Mouse (Mus musculus): ENCODE results near the gene Bloc1s1. TPM values are rescaled to one million over a fixed set of nuclear protein-coding genes. Genes with fewer than 3 reads are reported as not detected.

Gene Bloc1s1
- polyA plus RNA-seq, 1 experiment from 2014 or later, result 77.8 TPM

DNA sequence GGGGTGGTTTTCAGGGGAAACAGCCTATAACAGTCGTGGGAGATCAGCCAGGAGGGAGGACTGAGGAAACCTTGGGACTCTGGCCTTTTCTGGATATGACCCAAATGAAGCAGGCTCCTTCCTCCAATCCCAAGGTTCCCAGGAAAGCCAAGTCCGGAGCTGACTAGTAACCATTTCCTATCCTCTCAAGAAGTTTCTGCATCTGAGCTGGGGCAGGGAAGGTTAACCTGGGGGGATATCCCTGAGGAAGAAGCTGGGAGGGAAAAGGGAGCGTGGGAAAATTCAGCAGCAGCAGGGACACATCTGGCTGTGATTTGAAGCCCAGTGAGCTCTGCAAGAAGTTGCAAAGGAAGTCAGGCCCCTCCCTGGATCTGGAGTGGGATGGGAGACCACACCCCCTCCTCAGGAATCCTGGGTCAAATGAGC is 3.1 kb downstream of the Bloc1s1 start:
- H3K79me2 ChIP-seq (ENCODE audit: inconsistent target), result no peaks in the 10 kb centered on the region
- H3K27ac ChIP-seq, result no peak overlapping the region
- no peak overlapping the region for H3K4me3 ChIP-seq (ENCODE audit: inconsistent target)
- 90% methylated on average over 3 of the region's 3 CpGs for WGBS (ENCODE audit: missing documents)
- peaks cover 23% of the 10 kb centered on the region for H3K36me3 ChIP-seq (ENCODE audit: inconsistent target)

DNA sequence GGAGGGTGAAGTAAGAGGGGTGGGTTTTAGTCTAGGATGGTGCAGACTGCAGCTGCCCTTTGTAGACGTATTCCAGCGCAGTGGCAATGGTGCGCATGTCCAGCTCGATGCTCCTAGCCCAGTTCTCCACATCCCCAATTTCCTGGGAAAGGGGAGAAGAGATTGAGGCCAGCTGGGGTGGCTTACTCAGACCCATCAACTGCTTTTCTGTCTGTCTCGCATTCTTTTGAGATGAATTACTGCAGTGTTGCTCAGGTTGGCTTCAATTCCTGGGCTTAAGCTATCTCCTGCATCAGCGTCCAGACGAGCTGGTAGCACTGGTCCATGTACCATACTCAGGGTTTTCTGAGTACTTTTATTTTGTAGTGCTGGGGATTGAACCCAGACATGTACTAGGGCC is 3.9 kb downstream of the Bloc1s1 start:
- Histone ChIP-seq H3K27ac (no peak overlapping the region), H3K79me2 (ENCODE audit: inconsistent target) (no peaks in the 10 kb centered on the region), H3K36me3 (ENCODE audit: inconsistent target) (peaks cover 29% of the 10 kb centered on the region), H3K4me3 (ENCODE audit: inconsistent target) (no peak overlapping the region)
- 94% methylated on average over 7 of the region's 7 CpGs for WGBS (ENCODE audit: missing documents)

DNA sequence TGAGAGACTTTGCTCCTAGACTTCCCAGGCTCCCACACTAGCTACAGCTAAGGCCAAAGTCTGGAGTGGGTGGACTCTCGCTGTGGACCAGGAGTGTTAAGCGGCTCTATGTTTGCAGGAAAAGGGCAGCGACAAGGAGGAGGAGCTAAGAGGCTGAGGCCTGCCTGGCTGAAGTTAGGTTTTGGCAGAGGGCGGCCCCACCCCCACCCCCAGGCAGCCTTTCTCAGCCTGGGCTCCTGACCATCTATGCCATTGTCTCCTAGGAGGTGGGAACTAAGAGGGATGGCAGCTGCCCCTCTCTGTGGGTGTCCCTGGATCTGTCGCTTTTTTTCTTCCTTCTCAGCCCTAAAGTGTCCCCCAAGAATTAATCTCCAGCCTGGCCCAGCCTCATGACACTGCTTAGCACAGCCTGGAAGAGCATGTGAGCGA is 4.6 kb downstream of the Bloc1s1 start:
- H3K4me3 ChIP-seq (ENCODE audit: inconsistent target), result no peak overlapping the region
- no peak overlapping the region for H3K27ac ChIP-seq
- WGBS (ENCODE audit: missing documents), result 83% methylated on average over 6 of the region's 6 CpGs
- H3K79me2 ChIP-seq (ENCODE audit: inconsistent target), result peaks cover 4% of the 10 kb centered on the region; the same call in 1 of the 2 replicates
- peaks cover 37% of the 10 kb centered on the region for H3K36me3 ChIP-seq (ENCODE audit: inconsistent target)

DNA sequence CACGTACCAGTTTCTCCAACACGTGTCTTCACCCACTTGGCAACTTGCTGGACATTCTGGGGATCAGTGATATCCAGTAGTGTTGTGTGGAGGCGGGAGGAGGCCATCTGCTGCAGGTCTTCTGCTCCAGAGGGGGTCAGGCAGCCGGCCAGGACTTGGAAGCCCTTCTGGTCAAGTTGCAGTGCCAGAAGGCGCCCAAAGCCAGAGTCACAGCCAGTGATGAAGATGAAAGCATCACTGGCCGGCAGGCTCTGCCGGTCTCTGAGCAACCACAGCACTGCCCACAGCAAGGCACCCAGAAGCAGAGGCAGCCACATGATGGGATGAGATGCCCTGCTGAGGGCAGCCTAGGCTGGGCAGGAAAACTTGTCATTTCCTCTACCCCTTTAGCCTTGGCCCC is 5.6 kb downstream of the Bloc1s1 start:
- Histone ChIP-seq H3K36me3 (ENCODE audit: inconsistent target) (peaks cover 46% of the 10 kb centered on the region), H3K79me2 (ENCODE audit: inconsistent target) (peaks cover 14% of the 10 kb centered on the region; the same call in 1 of the 2 replicates), H3K27ac (no peak overlapping the region), H3K4me3 (ENCODE audit: inconsistent target) (no peak overlapping the region)
- WGBS (ENCODE audit: missing documents), result 84% methylated on average over 7 of the region's 7 CpGs

DNA sequence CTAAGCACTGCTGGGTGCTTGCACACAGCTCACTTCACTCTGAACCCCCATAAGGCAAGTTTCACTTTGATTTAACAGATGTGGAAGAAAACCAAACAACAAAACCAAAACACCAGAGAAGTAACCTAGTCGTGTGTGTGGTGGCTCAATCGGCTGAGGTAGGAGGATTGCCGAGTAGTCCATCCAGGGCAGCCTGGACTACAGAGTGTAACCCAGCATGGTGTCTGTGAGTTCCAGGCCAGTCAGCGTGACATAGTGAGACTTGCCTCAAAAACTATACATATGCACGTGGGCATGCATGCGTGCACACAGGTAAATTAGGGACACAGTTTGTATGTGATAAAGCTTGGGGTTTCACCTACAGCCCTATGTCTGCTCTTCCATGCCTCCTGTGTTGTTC is 6.4 kb downstream of the Bloc1s1 start:
- H3K79me2 ChIP-seq (ENCODE audit: inconsistent target), result peaks cover 23% of the 10 kb centered on the region; the same call in 1 of the 2 replicates
- H3K27ac ChIP-seq, result no peak overlapping the region
- peaks cover 52% of the 10 kb centered on the region for H3K36me3 ChIP-seq (ENCODE audit: inconsistent target)
- H3K4me3 ChIP-seq (ENCODE audit: inconsistent target), result no peak overlapping the region
- WGBS (ENCODE audit: missing documents), result 93% methylated on average over 6 of the region's 6 CpGs

DNA sequence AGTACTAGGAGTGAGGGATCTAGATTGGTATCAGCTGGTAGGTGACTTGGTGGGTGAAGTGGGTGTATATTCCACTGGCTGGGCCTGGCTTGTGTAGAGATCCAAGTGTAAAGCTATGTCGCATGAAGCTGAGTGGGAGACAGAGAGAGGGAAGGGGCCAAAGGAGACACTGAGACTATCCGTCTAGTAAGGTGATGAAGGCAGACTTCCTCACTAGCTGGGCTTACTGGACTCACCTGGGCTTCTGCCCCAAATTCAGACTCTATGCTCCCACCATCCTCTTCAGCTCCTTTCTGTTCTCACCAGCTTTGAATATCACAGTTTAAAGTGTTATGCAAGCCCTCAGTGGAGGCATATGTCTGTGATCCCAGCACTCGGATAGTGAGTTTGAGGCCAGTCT is 7.2 kb downstream of the Bloc1s1 start:
- H3K27ac ChIP-seq, result no peak overlapping the region
- H3K4me3 ChIP-seq (ENCODE audit: inconsistent target), result no peak overlapping the region
- H3K79me2 ChIP-seq (ENCODE audit: inconsistent target), result peaks cover 30% of the 10 kb centered on the region
- H3K36me3 ChIP-seq (ENCODE audit: inconsistent target), result peaks cover 57% of the 10 kb centered on the region
- WGBS (ENCODE audit: missing documents), result 98% methylated on average over 3 of the region's 3 CpGs

DNA sequence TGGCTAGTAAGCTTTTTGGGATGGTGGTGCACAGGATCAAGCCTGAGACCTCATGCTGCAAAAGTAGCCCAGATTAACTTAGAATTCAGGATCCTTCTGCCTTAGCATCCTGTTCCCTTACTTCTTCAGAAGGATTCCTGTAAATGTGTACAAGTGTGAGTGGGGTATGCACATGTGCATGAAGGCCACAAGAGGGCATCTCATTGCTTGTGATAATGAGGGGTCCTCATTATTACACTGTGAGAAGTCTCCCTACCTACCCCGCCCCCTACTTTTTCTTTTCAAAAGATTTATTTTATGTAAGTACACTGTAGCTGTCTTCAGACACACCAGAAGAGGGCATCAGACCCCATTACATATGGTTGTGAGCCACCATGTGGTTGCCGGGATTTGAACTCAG is 8.3 kb downstream of the Bloc1s1 start:
- WGBS (ENCODE audit: missing documents), result 91% methylated on average over 2 of the region's 2 CpGs
- H3K36me3 ChIP-seq (ENCODE audit: inconsistent target), result peaks cover 57% of the 10 kb centered on the region
- no peak overlapping the region for H3K27ac ChIP-seq

DNA sequence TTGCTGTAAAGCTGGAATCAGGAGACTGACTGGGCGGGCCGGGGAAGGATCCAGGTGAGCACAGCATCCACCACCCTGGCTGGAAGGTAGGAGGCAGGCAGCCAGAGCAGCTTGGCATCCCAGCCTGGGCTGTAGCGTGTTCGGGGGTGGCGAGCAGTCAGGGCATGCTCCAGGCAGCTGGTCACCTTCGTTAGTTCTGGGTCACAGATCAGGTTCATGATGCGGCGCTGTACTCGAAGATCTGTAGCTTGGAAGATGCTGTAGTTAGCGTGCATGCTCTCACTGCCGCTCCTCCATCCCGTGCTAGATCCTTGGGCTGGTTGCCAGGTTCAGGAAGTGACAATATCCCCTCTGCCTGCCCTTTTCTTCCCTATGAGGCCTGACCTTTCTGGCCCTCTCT is 10.1 kb downstream of the Bloc1s1 start:
- Histone ChIP-seq H3K36me3 (ENCODE audit: inconsistent target) (peaks cover 57% of the 10 kb centered on the region), H3K27ac (no peak overlapping the region), H3K79me2 (ENCODE audit: inconsistent target) (peaks cover 50% of the 10 kb centered on the region), H3K4me3 (ENCODE audit: inconsistent target) (no peak overlapping the region)
- WGBS (ENCODE audit: missing documents), result 92% methylated on average over 9 of the region's 12 CpGs

More for the DNA sequence above, 8.3 kb downstream of the Bloc1s1 start:
- H3K4me3 ChIP-seq (ENCODE audit: inconsistent target), result no peak overlapping the region
- H3K79me2 ChIP-seq (ENCODE audit: inconsistent target), result peaks cover 41% of the 10 kb centered on the region

DNA sequence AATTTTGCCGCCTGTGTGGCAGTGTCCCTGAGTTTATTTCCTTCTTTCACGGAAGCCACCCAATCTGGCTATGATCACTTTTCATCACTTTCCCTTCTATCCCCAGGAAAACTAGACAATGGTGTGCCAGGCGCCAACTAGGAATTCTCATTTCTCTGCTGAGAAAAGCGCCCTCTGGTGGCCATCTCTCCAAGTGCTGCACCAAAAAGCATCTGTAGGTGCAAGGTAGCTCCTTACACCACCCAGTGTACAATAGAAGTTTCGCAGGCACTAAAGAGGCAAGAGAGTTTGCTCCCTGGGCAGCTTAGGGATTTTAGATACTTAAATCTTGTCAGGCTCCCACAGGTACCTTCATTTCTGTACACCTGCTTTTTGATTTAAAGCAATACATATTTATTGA is 10.6 kb downstream of the Bloc1s1 start:
- no peak overlapping the region for H3K4me3 ChIP-seq (ENCODE audit: inconsistent target)
- peaks cover 57% of the 10 kb centered on the region for H3K36me3 ChIP-seq (ENCODE audit: inconsistent target)
- WGBS (ENCODE audit: missing documents), result 35% methylated on average over 5 of the region's 5 CpGs
- peaks cover 50% of the 10 kb centered on the region for H3K79me2 ChIP-seq (ENCODE audit: inconsistent target)
- no peak overlapping the region for H3K27ac ChIP-seq

DNA sequence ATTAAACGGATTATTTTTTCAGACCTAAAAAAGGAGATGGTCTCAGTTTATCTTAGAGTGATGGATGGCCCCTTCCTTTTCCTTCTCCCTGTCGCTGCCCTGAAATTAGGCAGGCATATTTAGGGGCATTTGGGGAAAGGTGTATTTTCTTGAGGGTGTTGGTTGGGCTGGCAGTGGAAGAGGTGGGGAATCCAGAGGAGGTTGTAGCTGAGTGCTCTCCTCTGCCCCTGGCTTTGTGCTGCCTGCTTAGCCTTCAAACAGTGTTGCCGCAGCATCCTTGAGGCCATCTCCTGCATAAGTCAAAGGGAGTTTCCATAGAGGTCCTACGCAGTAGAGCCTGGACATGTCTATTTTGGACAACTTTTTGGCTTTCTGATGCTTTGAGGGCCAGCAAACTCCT is 11.0 kb downstream of the Bloc1s1 start:
- H3K4me3 ChIP-seq (ENCODE audit: inconsistent target), result no peak overlapping the region
- peaks cover 53% of the 10 kb centered on the region for H3K36me3 ChIP-seq (ENCODE audit: inconsistent target)
- peaks cover 50% of the 10 kb centered on the region for H3K79me2 ChIP-seq (ENCODE audit: inconsistent target)
- WGBS (ENCODE audit: missing documents), result 87% methylated on average over 4 of the region's 4 CpGs
- no peak overlapping the region for H3K27ac ChIP-seq

DNA sequence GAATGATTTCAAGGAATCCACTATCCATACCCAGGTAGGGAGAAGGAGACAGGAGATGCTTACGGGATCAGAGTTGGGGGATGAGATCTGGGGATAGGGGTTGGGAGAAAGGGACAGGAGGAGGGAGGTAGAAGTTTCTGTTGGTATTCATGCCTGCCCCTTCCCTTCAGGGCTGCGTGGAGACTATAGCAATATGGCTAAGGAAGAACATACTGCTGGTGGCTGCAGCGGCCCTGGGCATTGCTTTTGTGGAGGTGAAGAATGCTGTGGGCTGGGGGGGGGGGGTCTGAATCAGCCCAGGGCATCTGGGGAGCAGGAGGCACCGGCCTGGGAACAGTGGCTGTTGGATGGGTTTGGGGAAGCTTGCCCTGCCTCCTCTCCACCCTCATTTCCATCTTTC is 11.6 kb downstream of the Bloc1s1 start:
- Histone ChIP-seq H3K79me2 (ENCODE audit: inconsistent target) (peaks cover 50% of the 10 kb centered on the region), H3K27ac (no peak overlapping the region), H3K4me3 (ENCODE audit: inconsistent target) (no peak overlapping the region), H3K36me3 (ENCODE audit: inconsistent target) (peaks cover 48% of the 10 kb centered on the region)
- WGBS (ENCODE audit: missing documents), result 87% methylated on average over 3 of the region's 4 CpGs

DNA sequence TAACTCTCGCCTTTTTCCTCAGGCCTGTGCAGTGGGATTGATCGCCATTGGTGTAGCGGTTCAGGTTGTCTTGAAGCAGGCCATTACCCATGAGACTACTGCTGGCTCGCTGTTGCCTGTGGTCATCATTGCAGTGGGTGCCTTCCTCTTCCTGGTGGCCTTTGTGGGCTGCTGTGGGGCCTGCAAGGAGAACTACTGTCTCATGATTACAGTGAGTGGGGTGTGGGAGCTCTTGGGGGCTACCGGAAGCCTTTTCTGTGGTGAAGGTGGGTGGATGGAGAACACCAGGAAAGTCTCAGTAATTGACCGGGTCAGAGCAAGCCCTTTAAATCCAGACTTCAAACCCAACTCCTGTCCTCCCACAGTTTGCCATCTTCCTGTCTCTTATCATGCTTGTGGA is 12.4 kb downstream of the Bloc1s1 start:
- Histone ChIP-seq H3K79me2 (ENCODE audit: inconsistent target) (peaks cover 50% of the 10 kb centered on the region), H3K27ac (peak overlapping the region; percentile 81), H3K4me3 (ENCODE audit: inconsistent target) (peak overlapping the region; percentile 82), H3K36me3 (ENCODE audit: inconsistent target) (peaks cover 40% of the 10 kb centered on the region)
- 50% methylated on average over 6 of the region's 6 CpGs for whole genome bisulfite sequencing (ENCODE audit: missing documents)

DNA sequence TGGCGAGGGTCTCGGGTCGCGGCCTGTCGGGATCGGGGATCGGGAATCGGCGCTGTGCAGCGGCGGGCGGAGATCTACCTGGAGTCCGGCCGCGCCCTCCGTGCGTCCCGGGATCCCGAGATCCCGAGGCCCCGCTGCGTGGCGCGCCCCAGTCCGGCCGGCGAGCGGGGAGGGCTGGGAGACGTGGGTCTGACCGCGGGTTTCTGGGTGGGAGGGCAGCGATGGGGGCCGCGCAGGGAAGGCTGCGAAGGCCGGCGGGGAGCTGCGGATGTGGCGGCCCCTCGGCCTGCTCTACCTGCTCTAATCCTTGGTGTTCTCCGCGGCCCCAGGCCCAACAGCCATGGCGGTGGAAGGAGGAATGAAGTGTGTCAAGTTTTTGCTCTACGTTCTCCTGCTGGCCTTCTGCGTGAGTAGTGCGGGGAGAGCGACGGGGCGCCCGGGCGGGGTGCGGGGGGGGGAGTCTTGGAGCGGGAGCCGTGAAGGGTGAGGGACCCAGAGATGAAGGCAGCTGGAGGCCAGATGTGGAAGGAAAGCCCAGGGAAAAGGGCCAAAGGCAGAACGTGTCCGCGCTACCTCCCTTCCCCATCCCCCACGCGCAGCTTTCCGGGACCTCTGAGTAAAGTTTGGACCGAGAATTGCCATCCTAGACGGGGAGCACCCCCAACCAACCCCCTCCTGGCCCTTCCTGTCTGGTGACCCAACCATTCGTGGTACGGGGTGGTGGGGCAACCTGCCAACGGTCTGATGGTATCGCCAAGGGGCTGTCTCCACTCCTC is 13.6 kb downstream of the Bloc1s1 start:
- Histone ChIP-seq H3K79me2 (ENCODE audit: inconsistent target) (peaks cover 50% of the 10 kb centered on the region), H3K4me3 (ENCODE audit: inconsistent target) (peak overlapping the region; percentile 82), H3K36me3 (ENCODE audit: inconsistent target) (peaks cover 31% of the 10 kb centered on the region), H3K27ac (peak overlapping the region; percentile 81)
- 4% methylated on average over 46 of the region's 66 CpGs for WGBS (ENCODE audit: missing documents)

DNA sequence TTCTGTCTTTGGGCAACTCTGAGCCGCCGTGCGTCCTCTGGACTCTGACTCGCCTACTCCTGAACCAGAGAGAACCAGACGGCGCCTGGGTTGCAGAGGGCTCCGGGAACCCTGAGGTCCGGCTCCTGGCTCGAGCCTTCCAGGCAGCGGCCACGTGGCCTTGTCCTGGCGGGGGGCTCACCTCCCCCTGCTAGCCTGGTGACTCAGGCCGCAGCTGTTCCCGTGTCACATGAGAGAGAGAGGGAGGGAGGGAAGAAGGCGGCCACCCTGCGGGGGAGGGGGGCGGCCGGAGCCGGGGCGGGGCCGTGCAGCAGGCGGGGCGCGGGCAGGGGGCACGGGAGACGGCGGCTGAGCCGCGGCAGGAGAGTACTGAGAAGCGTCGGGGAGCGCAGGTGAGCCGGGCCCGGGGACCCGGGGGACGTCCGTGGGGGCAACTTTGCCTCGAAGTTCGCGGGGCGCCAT is 14.2 kb downstream of the Bloc1s1 start:
- 2% methylated on average over 14 of the region's 41 CpGs for WGBS (ENCODE audit: missing documents)
- Histone ChIP-seq H3K36me3 (ENCODE audit: inconsistent target) (peaks cover 24% of the 10 kb centered on the region), H3K27ac (peak overlapping the region; percentile 94), H3K4me3 (ENCODE audit: inconsistent target) (peak overlapping the region; percentile 20; the same call in 1 of the 2 replicates), H3K79me2 (ENCODE audit: inconsistent target) (peaks cover 49% of the 10 kb centered on the region)

DNA sequence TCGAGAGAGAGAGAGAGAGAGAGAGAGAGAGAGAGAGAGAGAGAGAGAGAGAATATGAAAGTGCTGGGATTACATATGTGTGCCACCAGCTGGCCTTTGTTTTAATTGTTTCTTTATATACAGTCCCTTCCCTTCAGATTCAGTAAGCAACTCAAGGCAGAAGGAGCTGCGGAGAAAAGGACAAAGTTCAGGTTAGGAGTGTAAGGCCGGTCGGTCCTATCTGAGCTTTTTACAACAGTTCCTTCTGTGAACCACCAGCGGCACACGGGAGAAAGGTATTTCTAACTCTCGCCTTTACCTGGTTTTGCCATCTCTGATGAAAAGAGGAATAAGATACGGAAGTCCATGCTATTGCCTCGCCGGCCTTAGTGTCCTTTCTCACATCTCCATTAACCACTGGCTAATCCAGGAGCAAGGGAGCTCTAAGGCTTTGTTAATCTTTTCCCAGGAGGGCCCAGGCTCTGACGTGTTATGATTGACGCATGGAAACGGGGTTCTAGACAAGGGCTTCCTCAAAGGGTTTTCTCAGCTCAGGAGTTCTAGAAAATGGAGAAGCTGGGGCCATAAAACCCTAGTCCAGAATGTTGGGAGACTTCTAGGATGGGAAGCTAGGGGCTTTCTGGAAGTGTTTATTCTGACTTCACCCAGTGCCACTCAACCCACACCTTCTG is 14.9 kb downstream of the Bloc1s1 start:
- WGBS (ENCODE audit: missing documents), result 63% methylated on average over 13 of the region's 13 CpGs
- Histone ChIP-seq H3K4me3 (ENCODE audit: inconsistent target) (peak overlapping the region; percentile 20; the same call in 1 of the 2 replicates), H3K36me3 (ENCODE audit: inconsistent target) (peaks cover 17% of the 10 kb centered on the region), H3K79me2 (ENCODE audit: inconsistent target) (peaks cover 42% of the 10 kb centered on the region), H3K27ac (peak overlapping the region; percentile 94)

Data from macrophage (primary cell).